Mouse (Mus musculus) small intestine, adult 2 months (tissue): ENCODE measurements at regions not wholly inside any gene's neighbourhood (a gene's known extent, or its start where the extent isn't known, plus 50 kb on each side); places are given as distances from the start of the nearest gene placed in this dataset.

Experiments used
- H3K27ac ChIP-seq: fragments of 200-500 bp; 2 replicates; pipeline ENCODE4 v1.5.1; 2012; ENCODE audit warnings: low read depth, low read length, control low read depth, inconsistent platforms; ENCODE audit not compliant: insufficient read depth
- H3K27me3 ChIP-seq: fragments of 200-500 bp; 2 replicates; pipeline ENCODE4 v1.6.1; 2012; ENCODE audit warnings: mild to moderate bottlenecking, moderate library complexity, low read length, inconsistent platforms; ENCODE audit not compliant: control insufficient read depth, insufficient read depth
- H3K36me3 ChIP-seq: fragments of 200-500 bp; 2 replicates; pipeline ENCODE4 v1.6.1; 2012; ENCODE audit warnings: mild to moderate bottlenecking, low read length, control low read depth, inconsistent platforms; ENCODE audit not compliant: control insufficient read depth, insufficient read depth
- H3K4me1 ChIP-seq: fragments of 200-500 bp; 2 replicates; pipeline ENCODE4 v1.6.1; 2012; ENCODE audit warnings: low read length, inconsistent platforms, mixed read lengths; ENCODE audit not compliant: control insufficient read depth, insufficient read depth, insufficient read length
- H3K4me3 ChIP-seq: fragments of 200-500 bp; 2 replicates; pipeline ENCODE4 v1.5.1; 2012; ENCODE audit warnings: low read depth, mild to moderate bottlenecking, control low read depth, inconsistent platforms, low read length, moderate library complexity
- CTCF ChIP-seq: fragments of 200-500 bp; IDR thresholded peaks from 2 replicates; pipeline ENCODE4 v1.5.1; 2012; ENCODE audit warnings: low read depth, mild to moderate bottlenecking, control low read depth, inconsistent platforms, low read length, moderate library complexity, mixed read lengths; ENCODE audit not compliant: insufficient replicate concordance, insufficient read length; ENCODE audit errors: extremely low read depth
- POLR2A ChIP-seq: fragments of 200-500 bp; IDR thresholded peaks from 2 replicates; pipeline ENCODE4 v1.6.1; 2012; ENCODE audit warnings: low read depth, mild to moderate bottlenecking, control low read depth, inconsistent platforms, low read length, moderate library complexity
- WGBS: fragments of 180-500 bp; shearing (Covaris S2); methylation state at CpG from one replicate; pipeline ENCODE4 v1.1.7; 2018; 5-methylcytosine and 5-hydroxymethylcytosine counted together

DNA sequence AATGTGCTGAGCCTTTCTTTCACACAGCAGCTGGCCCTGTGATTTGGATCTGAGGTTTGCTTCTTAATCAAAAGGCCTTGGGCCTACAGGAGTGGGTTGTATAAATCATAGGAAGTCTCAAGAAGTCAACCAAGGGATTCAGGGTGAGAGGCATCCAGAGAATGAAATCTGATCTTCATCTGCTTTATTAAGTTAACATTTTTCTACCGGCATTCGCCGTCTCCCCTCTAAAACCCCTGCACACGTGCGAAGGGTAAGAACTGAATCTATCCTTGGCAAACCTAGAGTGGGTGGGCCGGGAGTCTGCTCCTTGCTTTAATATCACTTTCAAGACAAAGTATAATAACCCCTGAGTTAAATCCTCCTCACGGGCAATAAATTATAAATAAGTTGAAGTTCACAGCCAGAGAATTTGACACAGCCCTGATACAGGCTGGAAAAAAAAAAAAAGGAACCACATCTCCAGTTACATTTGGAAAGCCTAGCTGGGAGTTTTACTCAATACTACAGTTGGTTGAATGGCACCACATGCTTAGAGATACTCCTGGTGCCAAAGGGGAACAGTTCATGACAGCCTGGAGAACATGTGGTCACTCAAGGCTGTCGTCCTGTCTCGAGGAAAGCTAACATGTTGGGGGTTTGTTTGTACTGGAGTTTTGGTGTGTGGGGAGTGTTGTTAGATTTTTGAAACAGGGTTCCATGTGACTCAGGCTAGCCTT, 349.8 kb downstream of the Wdr11 start:
- H3K4me1 ChIP-seq, result peaks cover 7% of the 10 kb centered on the region; the same call in 1 of the 2 replicates
- H3K27ac ChIP-seq, result no peak overlapping the region
- no peaks in the 10 kb centered on the region for H3K27me3 ChIP-seq
- H3K36me3 ChIP-seq, result no peaks in the 10 kb centered on the region
- no peak overlapping the region for H3K4me3 ChIP-seq
- WGBS, result 86% methylated on average over 9 of the region's 9 CpGs
- TF ChIP-seq POLR2A, result no peak
- no peak for TF ChIP-seq CTCF

DNA sequence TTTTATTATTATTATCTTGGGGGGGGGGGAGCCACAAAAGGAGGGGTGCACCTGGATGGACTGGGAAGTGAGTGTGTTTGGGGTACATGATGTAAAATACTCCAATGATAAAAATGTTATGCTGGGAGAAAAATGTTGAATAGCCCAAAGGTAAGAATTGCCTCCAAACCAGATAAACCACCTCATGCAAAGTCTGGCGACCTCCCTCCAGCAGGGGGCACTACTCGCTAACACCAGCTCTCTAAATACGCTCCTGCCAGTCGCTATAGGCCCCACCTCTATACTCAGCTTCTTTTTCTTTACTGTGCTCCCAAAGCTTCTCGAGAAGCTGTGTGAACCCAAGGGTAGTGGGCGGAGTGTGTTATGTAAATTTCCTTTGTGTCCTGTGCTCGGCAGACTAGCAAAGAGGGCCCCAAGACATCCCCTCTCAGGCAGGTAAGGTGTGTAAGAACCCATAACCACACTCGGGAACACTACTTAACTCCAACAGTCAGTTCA, 357.0 kb downstream of the Wdr11 start:
- H3K4me3 ChIP-seq, result no peak overlapping the region
- H3K27me3 ChIP-seq, result no peaks in the 10 kb centered on the region
- no peak overlapping the region for H3K27ac ChIP-seq
- no peaks in the 10 kb centered on the region for H3K4me1 ChIP-seq
- TF ChIP-seq POLR2A (no peak), CTCF (no peak; the same call in 1 of the 2 replicates)
- 79% methylated on average over 8 of the region's 8 CpGs for WGBS
- H3K36me3 ChIP-seq, result no peaks in the 10 kb centered on the region

DNA sequence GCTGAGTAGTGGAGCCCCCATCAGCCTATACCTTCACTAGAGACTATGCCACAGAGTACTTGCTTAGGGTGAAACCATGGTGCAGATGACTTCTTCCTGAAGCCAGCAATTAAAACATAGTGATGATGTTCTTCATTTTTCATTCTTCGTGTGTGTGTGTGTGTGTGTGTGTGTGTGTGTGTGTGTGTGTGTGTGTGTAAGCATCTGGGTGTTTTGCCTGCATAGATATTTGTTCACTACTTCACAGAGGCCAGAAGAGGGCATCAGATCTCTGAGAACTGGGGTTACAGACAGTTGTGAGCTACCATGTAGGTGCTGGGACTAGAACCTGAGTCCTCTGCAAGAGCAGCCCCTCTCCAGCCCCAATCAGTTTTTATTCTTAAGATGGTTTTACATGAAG, 358.8 kb downstream of the Wdr11 start:
- no peak overlapping the region for H3K4me3 ChIP-seq
- WGBS, result 100% methylated on average over 1 of the region's 1 CpGs

DNA sequence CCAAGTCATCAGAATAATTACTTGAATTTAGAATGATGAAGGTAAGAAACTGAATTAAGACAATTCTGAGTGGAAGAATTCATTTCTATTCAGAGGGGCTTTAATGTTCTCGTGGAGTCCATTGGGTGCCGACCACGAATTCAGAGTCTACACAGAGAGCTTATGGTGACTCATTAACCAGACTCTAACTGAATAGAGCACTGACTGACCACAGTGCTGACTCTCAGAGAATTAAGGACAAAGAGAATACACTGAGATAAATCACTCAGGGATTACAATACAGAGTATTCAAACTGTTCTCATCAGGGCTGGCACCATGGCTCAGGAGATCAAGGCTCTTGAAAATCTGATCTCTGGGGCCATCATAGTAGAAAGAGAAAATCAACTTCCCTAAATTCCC, 366.7 kb downstream of the Wdr11 start:
- no peaks in the 10 kb centered on the region for H3K27me3 ChIP-seq
- TF ChIP-seq POLR2A (no peak), CTCF (no peak)
- 52% methylated on average over 3 of the region's 3 CpGs for WGBS
- no peaks in the 10 kb centered on the region for H3K4me1 ChIP-seq
- H3K27ac ChIP-seq, result no peak overlapping the region
- H3K36me3 ChIP-seq, result no peaks in the 10 kb centered on the region
- H3K4me3 ChIP-seq, result no peak overlapping the region

More for the DNA sequence above, 358.8 kb downstream of the Wdr11 start:
- TF ChIP-seq CTCF (no peak), POLR2A (no peak)
- Histone ChIP-seq H3K36me3 (no peaks in the 10 kb centered on the region), H3K27ac (no peak overlapping the region), H3K4me1 (no peaks in the 10 kb centered on the region), H3K27me3 (no peaks in the 10 kb centered on the region)

DNA sequence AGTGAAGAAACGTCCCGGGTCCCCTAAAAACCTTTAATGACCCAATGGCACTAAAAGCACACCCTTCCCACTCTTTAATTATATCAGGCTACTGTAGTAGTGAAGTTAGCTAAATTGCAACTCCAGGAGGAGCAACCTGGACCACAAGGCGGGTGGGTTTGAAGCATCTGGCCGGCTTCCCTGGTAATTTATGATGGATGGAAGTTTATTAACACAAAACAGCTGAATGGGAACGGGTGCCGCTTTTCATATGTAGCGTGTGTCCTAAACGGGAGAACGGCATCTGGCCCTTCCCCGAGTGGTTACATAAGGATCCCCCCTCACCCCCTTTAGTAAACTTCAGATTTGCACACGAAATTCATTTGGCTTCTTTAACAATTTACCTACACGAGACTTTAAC, 370.9 kb downstream of the Wdr11 start:
- H3K27me3 ChIP-seq, result no peaks in the 10 kb centered on the region
- H3K4me3 ChIP-seq, result no peak overlapping the region
- TF ChIP-seq POLR2A (no peak), CTCF (no peak)
- no peaks in the 10 kb centered on the region for H3K36me3 ChIP-seq
- WGBS, result 75% methylated on average over 12 of the region's 12 CpGs
- H3K4me1 ChIP-seq, result peaks cover 9% of the 10 kb centered on the region; the same call in 1 of the 2 replicates
- no peak overlapping the region for H3K27ac ChIP-seq

DNA sequence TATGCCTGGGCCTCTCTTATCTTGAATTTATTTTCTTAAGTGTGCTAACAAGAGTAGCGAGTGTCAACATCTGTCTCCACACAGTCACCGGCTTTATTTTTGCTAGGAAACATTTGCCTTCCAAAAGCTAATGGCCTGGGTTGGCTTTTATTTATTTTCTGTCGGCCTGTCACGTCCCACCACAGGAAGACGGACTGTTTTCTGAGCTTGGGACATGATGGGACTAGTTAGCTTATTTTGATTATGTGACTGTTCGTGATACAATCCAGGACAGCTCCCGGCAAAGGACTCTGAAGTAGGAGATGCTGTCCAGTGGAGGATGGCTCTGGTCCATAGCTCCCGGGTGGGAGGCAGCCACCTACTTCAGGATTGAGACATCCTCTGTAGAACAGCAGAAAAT, 372.5 kb downstream of the Wdr11 start:
- Histone ChIP-seq H3K27me3 (no peaks in the 10 kb centered on the region), H3K4me1 (peaks cover 9% of the 10 kb centered on the region; the same call in 1 of the 2 replicates), H3K4me3 (no peak overlapping the region), H3K36me3 (no peaks in the 10 kb centered on the region), H3K27ac (no peak overlapping the region)
- WGBS, result 64% methylated on average over 8 of the region's 8 CpGs
- TF ChIP-seq POLR2A, result no peak
- TF ChIP-seq CTCF, result no peak

DNA sequence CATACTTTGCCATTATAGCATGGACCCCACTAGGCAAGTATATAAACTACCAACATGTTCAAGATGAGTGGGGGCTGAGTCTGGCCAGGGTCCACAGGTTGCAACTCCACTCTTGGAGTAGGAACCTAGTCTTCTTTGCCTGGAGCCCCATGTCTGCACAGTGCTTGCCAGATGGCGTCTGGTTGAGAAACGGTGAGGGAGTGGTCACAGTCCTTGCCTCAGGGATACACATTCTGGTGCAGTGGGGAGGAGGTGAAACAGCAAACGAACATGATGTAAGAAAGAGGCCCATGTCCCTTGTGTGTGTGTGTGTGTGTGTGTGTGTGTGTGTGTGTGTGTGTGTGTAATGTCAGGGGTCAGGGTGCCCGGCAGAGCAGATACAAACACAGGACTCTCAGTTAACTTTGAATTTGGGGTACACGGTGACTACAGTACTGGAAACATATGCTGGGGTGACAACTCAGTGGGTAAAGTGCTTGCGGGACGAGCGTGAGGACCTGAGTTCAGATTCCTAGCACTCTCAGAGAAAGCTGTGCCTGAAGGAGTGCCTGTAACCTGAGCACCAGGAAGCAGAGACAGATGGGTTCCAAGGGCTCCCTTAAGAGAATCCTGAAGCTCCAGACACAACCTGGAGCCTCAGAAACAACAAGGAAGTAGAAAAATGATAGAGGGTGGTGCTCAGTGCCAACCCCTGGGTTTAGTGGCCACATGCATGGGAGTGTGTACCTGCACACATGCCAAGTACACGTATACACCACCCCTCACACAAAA, 373.8 kb downstream of the Wdr11 start:
- Histone ChIP-seq H3K27me3 (no peaks in the 10 kb centered on the region), H3K36me3 (no peaks in the 10 kb centered on the region), H3K4me3 (no peak overlapping the region), H3K27ac (peak overlapping the region; percentile 67; the same call in 1 of the 2 replicates), H3K4me1 (peaks cover 9% of the 10 kb centered on the region; the same call in 1 of the 2 replicates)
- WGBS, result 53% methylated on average over 9 of the region's 9 CpGs
- no peak for TF ChIP-seq CTCF
- no peak for TF ChIP-seq POLR2A

DNA sequence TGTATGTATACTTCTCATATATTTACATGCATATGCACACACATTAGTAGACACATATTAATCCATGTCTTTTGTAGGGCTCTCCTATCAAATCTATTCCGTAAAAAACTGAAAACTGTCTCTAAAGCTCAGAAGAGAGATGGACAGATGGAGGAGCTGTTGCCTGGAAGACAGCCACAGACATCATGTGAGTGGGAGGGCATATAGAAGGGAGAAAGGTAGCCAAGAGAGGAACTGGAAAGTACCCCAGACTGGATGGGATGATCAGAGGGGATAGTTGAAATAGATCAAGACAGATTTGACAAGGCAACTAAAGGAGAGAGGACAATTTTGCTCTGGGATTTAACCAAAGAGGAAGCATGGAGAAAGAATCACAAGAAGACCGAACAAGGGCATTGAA, 375.1 kb downstream of the Wdr11 start:
- TF ChIP-seq CTCF (no peak), POLR2A (no peak)
- no peaks in the 10 kb centered on the region for H3K27me3 ChIP-seq
- no peak overlapping the region for H3K27ac ChIP-seq
- no peak overlapping the region for H3K4me3 ChIP-seq
- no peaks in the 10 kb centered on the region for H3K36me3 ChIP-seq
- WGBS, result 97% methylated on average over 2 of the region's 2 CpGs
- H3K4me1 ChIP-seq, result peaks cover 9% of the 10 kb centered on the region; the same call in 1 of the 2 replicates
